Mouse (Mus musculus): ENCODE data around the gene Ptprm.

GRCm38 (mm10) chr17:67073139-67073538 lies 281.1 kb downstream of the Ptprm start:
- TF ChIP-seq BHLHE40 (IDR thresholded peaks at IDR 0.05; ENCODE audit: borderline replicate concordance, low read depth, low read length): no peak
- TF ChIP-seq EP300 (IDR thresholded peaks at IDR 0.05; ENCODE audit: low read depth in 1 of 2, low read length in 2 of 2): no peak
- no peak for TF ChIP-seq POLR2AphosphoS2 (IDR thresholded peaks at IDR 0.05; ENCODE audit: low read length)
- TF ChIP-seq POLR2A (IDR thresholded peaks at IDR 0.05; ENCODE audit: control insufficient read depth in 1 of 2, insufficient read depth in 1 of 2, low read depth in 1 of 2, low read length in 2 of 2, poor library complexity in 1 of 2): no peak
- TF ChIP-seq TBP (IDR thresholded peaks at IDR 0.05; ENCODE audit: low read depth, low read length): no peak
- TF ChIP-seq CTCF (IDR thresholded peaks at IDR 0.05 in 2 of 3, conservative IDR thresholded peaks at IDR 0.05 in 1 of 3; ENCODE audit: control insufficient read depth in 1 of 3, insufficient read depth in 1 of 3, low read depth in 2 of 3, low read length in 3 of 3, poor library complexity in 1 of 3, severe bottlenecking in 1 of 3): no peak
- TF ChIP-seq ETS1 (IDR thresholded peaks at IDR 0.05; ENCODE audit: low read depth, low read length): no peak
- TF ChIP-seq TAL1 (IDR thresholded peaks at IDR 0.05; ENCODE audit: low read length): no peak
- no peak for TF ChIP-seq HCFC1 (IDR thresholded peaks at IDR 0.05; ENCODE audit: low read depth, low read length)
- TF ChIP-seq ZMIZ1 (IDR thresholded peaks at IDR 0.05; ENCODE audit: low read depth, low read length): no peak
- TF ChIP-seq KAT2A (conservative IDR thresholded peaks at IDR 0.05; ENCODE audit: low read depth, low read length): no peak
- no peak for TF ChIP-seq ZNF384 (IDR thresholded peaks at IDR 0.05; ENCODE audit: low read depth, low read length)
- TF ChIP-seq CHD1 (IDR thresholded peaks at IDR 0.05; ENCODE audit: low read depth, low read length): no peak
